Mouse (Mus musculus) bone marrow, adult 2 months (tissue): ENCODE measurements around the gene Rpl13a. TPM values are rescaled to one million over a fixed set of nuclear protein-coding genes. Genes with fewer than 3 reads are reported as not detected.
A peak's percentile ranks its signal among the peaks of the same experiment; 100 is the strongest.

ENCODE experiments used
- H3K27ac ChIP-seq: fragments of 200-500 bp; 2 replicates; pipeline ENCODE4 v1.5.1; 2012; ENCODE audit warnings: low read depth, mild to moderate bottlenecking, control low read depth, inconsistent platforms, low read length; ENCODE audit not compliant: control insufficient read depth, poor library complexity, insufficient read depth
- H3K4me1 ChIP-seq: fragments of 200-500 bp; 2 replicates; pipeline ENCODE4 v1.6.1; 2011; ENCODE audit warnings: low read length; ENCODE audit not compliant: control insufficient read depth, insufficient read depth
- H3K4me3 ChIP-seq: fragments of 200-500 bp; replicated peaks from 2 replicates; pipeline ENCODE3; 2011; ENCODE audit warnings: mild to moderate bottlenecking, low read depth, low read length, control low read depth; ENCODE audit not compliant: control insufficient read depth
- CTCF ChIP-seq: fragments of 200-500 bp; IDR thresholded peaks from 2 replicates; pipeline ENCODE4 v1.5.1; 2011; ENCODE audit warnings: low read length, control low read depth; ENCODE audit not compliant: control insufficient read depth, insufficient read depth
- POLR2A ChIP-seq: fragments of 200-500 bp; IDR thresholded peaks from 2 replicates; pipeline ENCODE4 v1.6.1; 2011; ENCODE audit warnings: low read depth, mild to moderate bottlenecking, control low read depth, low read length, borderline replicate concordance; ENCODE audit not compliant: control insufficient read depth
- WGBS: fragments of 180-500 bp; shearing (Covaris S2); methylation state at CpG from one replicate; pipeline ENCODE4 v1.1.7; 2018; 5-methylcytosine and 5-hydroxymethylcytosine counted together
- polyA plus RNA-seq: library from polyadenylated mRNA; stranded (reverse); fragments of >200 nt; gene quantifications from 2 replicates; pipeline ENCODE4 v1.2.4, GENCODE M21; 2011; ENCODE audit warnings: low replicate concordance; ENCODE audit not compliant: missing spikeins, insufficient read depth, insufficient read length

The Rpl13a gene
- polyA plus RNA-seq, 1 experiment, result 4,441 TPM

DNA sequence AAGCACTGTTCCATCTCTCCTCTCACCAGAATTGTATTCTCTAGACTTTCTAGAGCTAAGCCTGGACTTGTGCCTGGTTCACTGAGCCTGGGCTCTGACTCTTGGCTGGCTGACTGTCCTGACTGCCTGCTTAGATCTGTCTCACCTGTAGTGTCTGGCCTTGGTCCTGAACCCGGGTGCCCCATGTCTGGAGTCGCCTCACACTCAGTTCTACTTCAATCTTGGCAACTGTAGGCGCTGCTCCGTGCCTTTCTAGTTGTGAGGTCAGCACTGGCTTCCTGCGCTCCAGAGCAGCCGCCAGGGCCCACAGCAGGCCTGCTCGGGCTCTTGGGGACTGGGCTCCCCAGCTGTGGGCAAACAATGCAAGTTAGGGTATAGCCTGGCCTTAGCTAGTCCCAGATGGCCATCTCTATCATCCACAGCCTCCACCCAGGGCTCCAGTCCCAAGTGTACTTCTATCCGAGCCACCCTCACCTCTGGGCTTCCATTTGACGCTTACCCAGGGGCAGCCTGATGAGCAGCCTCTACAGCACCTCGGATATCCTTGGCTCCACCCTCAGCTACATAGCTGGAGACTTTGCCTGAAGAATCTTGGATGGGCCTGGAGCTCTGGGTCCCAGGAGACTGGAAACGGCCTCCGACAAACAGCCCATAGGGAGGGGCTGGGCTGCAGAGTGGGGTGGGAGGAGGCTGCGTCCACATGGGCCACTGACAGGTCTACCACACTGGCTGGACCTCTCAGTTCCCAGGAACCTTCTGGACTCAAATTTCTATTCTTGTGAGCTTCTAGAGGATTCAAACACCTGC is 16.0 kb upstream of the Rpl13a start:
- 92% methylated on average over 13 of the region's 13 CpGs for WGBS
- no peak for TF ChIP-seq CTCF
- TF ChIP-seq POLR2A, result no peak
- Histone ChIP-seq H3K4me3 (no peak overlapping the region), H3K4me1 (no peaks in the 10 kb centered on the region), H3K27ac (no peak overlapping the region)

DNA sequence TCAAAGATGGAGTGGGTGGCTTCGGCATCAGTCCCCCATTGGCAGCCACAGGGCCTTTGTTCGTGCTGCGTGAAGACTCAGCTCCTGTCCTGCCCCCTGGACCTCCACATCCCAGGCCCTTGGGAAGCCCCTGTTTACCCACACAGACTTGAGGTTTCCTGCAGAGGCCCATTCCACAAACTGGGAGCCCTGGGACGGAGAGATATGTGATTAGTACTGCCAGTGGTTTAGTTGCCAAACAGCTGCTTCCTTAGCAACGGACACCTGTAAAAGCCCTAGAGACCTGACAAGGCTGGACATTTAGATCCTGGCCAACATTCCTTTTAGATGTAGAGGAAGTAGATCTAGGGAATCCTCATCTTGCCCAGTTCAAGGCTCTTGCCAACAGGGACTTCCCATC is 13.4 kb upstream of the Rpl13a start:
- Histone ChIP-seq H3K4me3 (no peak overlapping the region), H3K4me1 (peaks cover 2% of the 10 kb centered on the region; the same call in 1 of the 2 replicates), H3K27ac (no peak overlapping the region)
- 78% methylated on average over 5 of the region's 5 CpGs for WGBS
- TF ChIP-seq CTCF, result no peak
- no peak for TF ChIP-seq POLR2A

DNA sequence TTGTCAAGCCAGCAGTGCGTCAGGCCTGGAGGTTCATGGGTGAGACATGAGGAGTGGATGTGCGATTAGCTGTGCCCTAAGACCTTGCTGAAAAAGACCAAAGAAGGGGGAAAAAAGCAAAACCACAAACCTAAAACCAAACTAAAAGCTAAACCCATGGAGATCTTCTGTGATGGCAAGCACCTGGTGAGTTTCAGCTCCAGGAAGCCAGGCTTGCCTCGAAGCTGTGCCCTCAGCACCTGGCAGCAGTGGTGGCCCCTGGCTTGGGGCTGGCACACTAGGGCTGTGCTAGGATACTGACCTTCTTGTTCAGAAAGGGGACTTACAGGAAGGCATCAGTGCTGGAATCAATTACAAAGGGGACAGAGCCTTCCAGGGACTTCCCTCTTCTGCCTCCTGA is 12.8 kb upstream of the Rpl13a start:
- WGBS, result 71% methylated on average over 3 of the region's 3 CpGs
- TF ChIP-seq CTCF, result no peak
- Histone ChIP-seq H3K4me3 (no peak overlapping the region), H3K4me1 (peaks cover 2% of the 10 kb centered on the region; the same call in 1 of the 2 replicates), H3K27ac (no peak overlapping the region)

DNA sequence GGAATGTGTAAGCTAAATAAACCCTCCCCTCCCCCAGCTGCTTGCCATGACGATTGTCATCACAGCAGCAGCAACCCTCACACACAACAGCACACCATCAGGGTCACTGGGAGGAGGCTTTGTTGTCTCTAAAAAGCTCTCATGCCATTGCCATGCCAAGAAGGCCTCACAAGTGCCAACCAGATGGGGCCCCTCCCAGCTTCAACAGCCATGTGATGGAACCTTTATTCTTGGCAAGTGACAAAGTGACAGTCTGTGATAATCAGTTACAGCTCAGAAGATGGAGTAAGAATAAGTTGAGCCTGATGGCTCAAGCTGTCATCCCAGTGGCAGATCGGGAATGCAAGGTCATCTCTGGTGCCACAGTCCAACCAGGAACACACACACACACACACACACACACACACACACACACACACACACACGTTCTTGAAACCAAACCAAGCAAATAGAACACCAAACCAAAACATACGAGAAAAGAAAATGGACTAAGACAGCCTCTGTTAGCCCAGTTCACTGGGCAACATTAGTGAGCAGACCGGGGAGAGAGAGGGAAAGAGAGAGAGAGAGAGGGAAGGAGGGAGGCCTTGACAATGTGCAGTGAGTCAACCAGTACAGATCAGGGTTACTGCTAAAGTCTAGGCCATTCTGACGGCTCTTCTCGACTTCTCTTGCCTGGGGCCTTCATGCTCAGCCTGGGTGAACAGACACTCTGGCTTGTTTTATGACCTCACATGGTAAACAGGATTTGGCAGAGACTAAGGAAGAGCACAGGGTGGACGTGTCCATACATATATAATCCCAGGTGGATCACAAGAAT is 11.6 kb upstream of the Rpl13a start:
- H3K27ac ChIP-seq, result no peak overlapping the region
- no peak overlapping the region for H3K4me3 ChIP-seq
- peaks cover 5% of the 10 kb centered on the region; the same call in 1 of the 2 replicates for H3K4me1 ChIP-seq
- TF ChIP-seq POLR2A, result no peak
- no peak for TF ChIP-seq CTCF
- 70% methylated on average over 8 of the region's 8 CpGs for WGBS

DNA sequence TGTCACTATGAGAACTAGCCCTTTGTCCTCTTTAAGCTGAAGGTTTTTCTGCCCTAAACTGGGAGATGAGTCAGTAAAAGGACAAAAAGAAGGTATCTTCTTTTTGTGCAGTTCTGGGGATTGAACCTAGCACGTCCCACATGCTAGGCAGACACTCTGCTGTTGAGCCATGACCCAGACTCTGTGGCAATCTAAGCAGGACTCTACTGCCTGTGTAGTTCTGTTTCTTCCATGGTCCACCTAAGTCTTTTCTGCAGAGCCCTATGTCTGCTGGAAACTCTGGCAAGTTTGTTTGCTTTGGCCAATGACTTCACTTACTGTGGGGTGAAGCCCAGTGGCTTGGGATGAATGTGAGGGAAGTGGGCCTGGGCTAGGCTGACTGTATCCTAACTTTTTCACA is 9.8 kb upstream of the Rpl13a start:
- TF ChIP-seq CTCF, result no peak
- no peak for TF ChIP-seq POLR2A
- WGBS, result 64% methylated on average over 1 of the region's 1 CpGs
- H3K27ac ChIP-seq, result no peak overlapping the region
- peaks cover 5% of the 10 kb centered on the region; the same call in 1 of the 2 replicates for H3K4me1 ChIP-seq
- H3K4me3 ChIP-seq, result no peak overlapping the region

DNA sequence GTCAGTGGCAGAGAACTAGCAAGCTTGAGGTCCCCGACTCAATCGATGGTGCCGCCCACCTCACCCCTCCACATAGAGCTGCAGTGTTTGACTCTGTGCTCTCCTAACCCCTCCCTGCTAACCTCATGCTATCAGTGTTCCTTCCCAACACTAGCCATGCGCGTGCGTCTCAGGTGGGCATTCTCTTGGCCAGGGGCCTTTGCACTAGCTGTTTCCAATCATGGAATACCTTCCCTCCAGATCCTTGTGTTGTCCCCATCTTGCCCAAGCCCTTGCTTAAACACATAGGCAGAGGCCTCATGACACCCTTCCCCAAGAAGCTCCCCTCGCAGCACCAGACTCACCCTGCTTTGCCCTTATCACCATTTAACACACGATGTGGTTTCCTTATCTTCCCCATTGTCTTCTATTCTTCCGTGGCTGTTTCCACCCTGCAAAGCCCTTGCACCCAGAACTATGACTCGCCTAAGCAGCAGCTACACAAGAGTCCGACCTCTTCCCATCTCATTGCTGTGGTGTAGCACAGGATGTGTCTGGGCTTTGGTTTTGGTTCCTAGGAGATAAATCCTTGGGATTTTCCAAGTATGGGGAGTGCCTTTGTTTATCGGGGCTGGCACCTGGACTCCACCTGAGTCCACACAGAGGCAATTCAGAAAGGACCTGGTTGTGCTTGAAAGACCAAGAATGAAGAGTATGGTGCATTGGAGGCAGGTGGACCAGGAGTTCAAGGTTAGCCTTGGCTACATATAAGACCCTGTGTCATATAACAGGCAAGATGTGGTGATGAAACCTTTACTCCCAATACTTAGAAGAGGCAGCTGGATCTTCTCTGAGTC is 8.8 kb upstream of the Rpl13a start:
- no peak overlapping the region for H3K27ac ChIP-seq
- H3K4me1 ChIP-seq, result peaks cover 5% of the 10 kb centered on the region; the same call in 1 of the 2 replicates
- no peak overlapping the region for H3K4me3 ChIP-seq
- WGBS, result 12% methylated on average over 12 of the region's 12 CpGs
- TF ChIP-seq CTCF (no peak), POLR2A (no peak)

DNA sequence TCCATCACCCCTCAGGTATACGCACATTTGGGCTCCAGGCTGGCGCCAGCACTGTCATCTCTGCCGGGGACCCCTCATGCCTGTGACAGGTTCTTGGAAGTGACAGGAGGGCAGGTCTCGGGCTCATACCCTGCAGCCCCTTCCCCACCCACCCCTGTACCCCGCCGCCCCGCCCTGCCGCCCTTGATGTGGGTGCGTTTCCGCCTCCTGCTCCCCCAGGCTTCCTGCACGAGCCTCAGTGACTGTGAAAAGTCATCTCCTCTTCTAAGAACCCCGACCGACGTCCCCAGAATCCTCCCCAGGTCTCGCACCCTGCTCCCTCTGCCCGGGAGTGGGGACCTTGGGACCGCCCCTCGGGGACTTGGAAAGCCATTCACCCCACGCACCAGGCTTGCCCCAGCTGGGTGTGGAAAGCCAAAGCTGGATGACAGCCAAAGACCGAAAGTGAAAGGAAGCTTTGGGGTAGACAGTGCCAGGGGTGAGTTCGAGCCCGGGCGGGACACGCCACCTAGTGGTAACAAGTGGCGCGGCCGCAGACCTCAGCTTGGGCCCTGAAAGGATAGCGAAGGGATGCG is 7.5 kb upstream of the Rpl13a start, which contains the start of the genes Gm45713 and Flt3l:
Gm45713 (minus strand) TSS at position 239 of the 575 bp plus-strand sequence.
Flt3l (minus strand) TSS at position 440 of the 575 bp plus-strand sequence.
- peak within 1 kb of the TSS; percentile 87 for H3K27ac ChIP-seq
- TF ChIP-seq POLR2A, result peak; percentile 33; the same call in 1 of the 2 replicates
- TF ChIP-seq CTCF, result peak; percentile 99
- peaks cover 5% of the 10 kb centered on the region; the same call in 1 of the 2 replicates for H3K4me1 ChIP-seq
- under 1% methylated on average over 29 of the region's 29 CpGs for WGBS
- peak within 1 kb of the TSS; percentile 94 for H3K4me3 ChIP-seq
